18 mouse cellular contexts compared by ENCODE assay signal in the genomic region with DNA sequence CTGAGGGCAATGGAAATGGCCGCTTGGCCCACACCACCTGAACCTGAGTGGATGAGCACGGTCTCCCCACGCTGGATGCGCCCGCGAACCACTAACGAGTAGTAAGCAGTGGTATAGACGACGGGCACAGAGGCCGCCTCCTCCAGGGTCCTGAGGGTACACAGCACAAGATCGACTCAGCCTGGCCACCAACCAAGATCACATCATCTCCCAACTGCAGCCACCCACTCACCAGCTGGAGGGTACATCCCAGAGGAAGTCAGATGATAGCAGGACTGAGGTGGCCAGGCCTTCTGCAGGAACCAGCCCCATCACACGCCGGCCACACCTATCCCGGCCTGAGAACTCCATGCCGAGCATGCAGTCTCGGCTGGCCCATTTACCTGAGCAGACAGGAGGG.
"Had no signal": no experiment of that assay in that cellular context is flagged by ENCODE, and none has a peak within 500 bp of the region (broad histone marks: within the 10 kb centered on the region; RNA-seq: fewer than 3 reads in every experiment).

No protein-coding gene starts in this region.

- H3K27me3 ChIP-seq: kidney, embryonic 15.5 days; liver, embryonic 13.5 days; midbrain, embryonic 12.5 days; neural tube, embryonic 13.5 days had no signal

- H3K4me3 ChIP-seq: kidney, embryonic 15.5 days; liver, embryonic 13.5 days; midbrain, embryonic 12.5 days; myocyte; neural tube, embryonic 13.5 days had no signal

- H3K9me3 ChIP-seq: kidney, embryonic 15.5 days; liver, embryonic 13.5 days; midbrain, embryonic 12.5 days; neural tube, embryonic 13.5 days had no signal

- DNase-seq: kidney, adult 11 months; kidney, adult 8-10 months; kidney, postnatal 10 days; kidney, postnatal 36 days; liver, embryonic 13.5 days; lung, adult 2 months; lung, postnatal 14 days; lung, postnatal 4 days; retina, postnatal 1 day; right cerebral cortex, postnatal 4 days; thymus, adult 2 months; thymus, postnatal 14 days; thymus, postnatal 4 days had no signal

- H3K4me1 ChIP-seq: kidney, embryonic 15.5 days; liver, embryonic 13.5 days; midbrain, embryonic 12.5 days; neural tube, embryonic 13.5 days had no signal

- ATAC-seq: midbrain, embryonic 16.5 days had no signal
